Mouse (Mus musculus): ENCODE results near the gene Tspan15.

GRCm38 (mm10) chr10:62190821-62191220, 40.2 kb downstream of the Tspan15 start:
- TF ChIP-seq CTCF (IDR thresholded peaks at IDR 0.05; ENCODE audit: borderline replicate concordance, insufficient read depth, low read depth, low read length) (no peak), POLR2A (IDR thresholded peaks at IDR 0.05; ENCODE audit: borderline replicate concordance, insufficient read depth, low read length) (no peak)
